Mouse (Mus musculus) intestine, embryonic 14.5 days (tissue): ENCODE results near the gene Kcng3. TPM values are rescaled to one million over a fixed set of nuclear protein-coding genes. Genes with fewer than 3 reads are reported as not detected.

Source experiments
- ATAC-seq: fragments of 200-750 bp; cut with Nextera tagmentation; replicated peaks from 2 replicates; pipeline ENCODE4 v1.8.0; 2017; ENCODE audit warnings: low read depth, moderate number of reproducible peaks, moderate TSS enrichment, moderate library complexity; ENCODE audit not compliant: low FRiP score, low TSS enrichment
- DNase-seq: peaks from one replicate; pipeline ENCODE4 v3.0.0-alpha.2; 2018; ENCODE audit warnings: low spot score
- H3K27ac ChIP-seq: fragments of 300-500 bp; sonication (generic); 2 replicates; pipeline ENCODE4 v1.5.1; 2014; ENCODE audit warnings: low read depth, mild to moderate bottlenecking, control low read depth
- H3K27me3 ChIP-seq: fragments of 300-500 bp; sonication (generic); replicated peaks from 2 replicates; pipeline ENCODE4 v1.6.1; 2014; ENCODE audit warnings: low read length, control low read depth; ENCODE audit not compliant: control insufficient read depth, insufficient read depth
- H3K36me3 ChIP-seq: fragments of 300-500 bp; sonication (generic); 2 replicates; pipeline ENCODE4 v1.6.1; 2014; ENCODE audit warnings: low read length, control low read depth; ENCODE audit not compliant: control insufficient read depth, insufficient read depth
- H3K4me1 ChIP-seq: fragments of 300-500 bp; sonication (generic); replicated peaks from 2 replicates; pipeline ENCODE4 v1.6.1; 2014; ENCODE audit warnings: low read length, control low read depth, mixed read lengths; ENCODE audit not compliant: control insufficient read depth, insufficient read depth
- H3K4me2 ChIP-seq: fragments of 300-500 bp; sonication (generic); 2 replicates; pipeline ENCODE4 v1.6.1; 2014; ENCODE audit warnings: low read length
- H3K4me3 ChIP-seq: fragments of 300-500 bp; sonication (generic); 2 replicates; pipeline ENCODE4 v1.5.1; 2014; ENCODE audit warnings: low read depth, low read length, control low read depth, mixed read lengths
- H3K9ac ChIP-seq: fragments of 300-500 bp; sonication (generic); 2 replicates; pipeline ENCODE4 v1.6.1; 2014; ENCODE audit warnings: mild to moderate bottlenecking, low read length
- H3K9me3 ChIP-seq: fragments of 300-500 bp; sonication (generic); 2 replicates; pipeline ENCODE4 v1.6.1; 2016; ENCODE audit warnings: low read length, control low read depth; ENCODE audit not compliant: control insufficient read depth
- WGBS: fragments of 180-500 bp; shearing (Covaris S2); extraction: QIAGEN DNeasy Blood & Tissue Kit; methylation state at CpG from one replicate; pipeline ENCODE4 v1.1.7; 2014; 5-methylcytosine and 5-hydroxymethylcytosine counted together
- polyA plus RNA-seq: library from polyadenylated mRNA; unstranded; fragments of >200 nt; fragmentation: Nextera tagmentation; extraction: Ambion mirVana; gene quantifications from 2 replicates; pipeline ENCODE4 v1.2.1, GENCODE M21; 2014

Kcng3 gene
- polyA plus RNA-seq, 1 experiment from 2014 or later, result not detected

GRCm38 (mm10) chr17:83637393-83637792, 5.7 kb upstream of the Kcng3 start:
- DNase-seq, result no peak
- H3K4me2 ChIP-seq, result no peak overlapping the region
- H3K27ac ChIP-seq, result no peak overlapping the region
- peaks cover 26% of the 10 kb centered on the region for H3K27me3 ChIP-seq
- H3K4me3 ChIP-seq, result no peak overlapping the region
- no peaks in the 10 kb centered on the region for H3K36me3 ChIP-seq
- H3K9ac ChIP-seq, result no peak overlapping the region
- no peaks in the 10 kb centered on the region; the same call in 1 of the 2 replicates for H3K9me3 ChIP-seq
- WGBS, result 84% methylated on average over 2 of the region's 2 CpGs
- ATAC-seq, result no peak
- no peaks in the 10 kb centered on the region for H3K4me1 ChIP-seq

GRCm38 (mm10) chr17:83636443-83636842, 4.7 kb upstream of the Kcng3 start:
- Histone ChIP-seq H3K27me3 (peaks cover 35% of the 10 kb centered on the region), H3K9ac (no peak overlapping the region), H3K36me3 (no peaks in the 10 kb centered on the region), H3K9me3 (no peaks in the 10 kb centered on the region; the same call in 1 of the 2 replicates), H3K4me1 (peaks cover 5% of the 10 kb centered on the region; the same call in 1 of the 2 replicates), H3K4me2 (no peak overlapping the region), H3K4me3 (no peak overlapping the region), H3K27ac (no peak overlapping the region)
- WGBS, result 83% methylated on average over 7 of the region's 7 CpGs
- DNase-seq (no peak), ATAC-seq (no peak)

GRCm38 (mm10) chr17:83632653-83633570, 1.2 kb upstream of the Kcng3 start:
- Histone ChIP-seq H3K27ac (no peak overlapping the region), H3K36me3 (no peaks in the 10 kb centered on the region), H3K9me3 (no peaks in the 10 kb centered on the region; the same call in 1 of the 2 replicates), H3K9ac (no peak overlapping the region), H3K4me3 (peak overlapping the region; percentile 57), H3K4me2 (peak overlapping the region; percentile 92), H3K4me1 (peaks cover 9% of the 10 kb centered on the region; the same call in 1 of the 2 replicates), H3K27me3 (peaks cover 70% of the 10 kb centered on the region)
- DNase-seq, result peak; percentile 80
- no peak for ATAC-seq
- 2% methylated on average over 24 of the region's 24 CpGs for WGBS

GRCm38 (mm10) chr17:83630787-83631678, 662 bp downstream of the Kcng3 start:
- H3K4me3 ChIP-seq, result peak overlapping the region; percentile 57
- WGBS, result 2% methylated on average over 103 of the region's 109 CpGs
- DNase-seq (peak; percentile 72), ATAC-seq (peak; percentile 59)
- no peak overlapping the region for H3K27ac ChIP-seq
- H3K9me3 ChIP-seq, result no peaks in the 10 kb centered on the region
- peaks cover 79% of the 10 kb centered on the region for H3K27me3 ChIP-seq
- H3K36me3 ChIP-seq, result no peaks in the 10 kb centered on the region
- H3K4me2 ChIP-seq, result peak overlapping the region; percentile 92
- peaks cover 9% of the 10 kb centered on the region; the same call in 1 of the 2 replicates for H3K4me1 ChIP-seq
- peak overlapping the region; percentile 29 for H3K9ac ChIP-seq

- no peaks in the 10 kb centered on the region for H3K36me3 ChIP-seq
- peak overlapping the region; percentile 38 for H3K4me2 ChIP-seq
- H3K27ac ChIP-seq, result no peak overlapping the region
- no peak overlapping the region for H3K4me3 ChIP-seq
- no peaks in the 10 kb centered on the region for H3K27me3 ChIP-seq
- DNase-seq (no peak), ATAC-seq (no peak)
- no peaks in the 10 kb centered on the region for H3K9me3 ChIP-seq
- 0 out of 2 replicates have a peak overlapping the region, but pooled peaks have one; percentile 10 for H3K9ac ChIP-seq
- 24% methylated on average over 11 of the region's 11 CpGs for WGBS
- no peaks in the 10 kb centered on the region for H3K4me1 ChIP-seq
Observed at GRCm38 (mm10) chr17:83613907-83614306, 17.8 kb downstream of the Kcng3 start.

GRCm38 (mm10) chr17:83609532-83609931, 22.2 kb downstream of the Kcng3 start:
- 74% methylated on average over 4 of the region's 4 CpGs for WGBS
- no peaks in the 10 kb centered on the region for H3K36me3 ChIP-seq
- H3K27ac ChIP-seq, result no peak overlapping the region
- no peaks in the 10 kb centered on the region for H3K27me3 ChIP-seq
- H3K4me2 ChIP-seq, result no peak overlapping the region
- no peak overlapping the region for H3K4me3 ChIP-seq
- no peak overlapping the region for H3K9ac ChIP-seq
- ATAC-seq, result no peak
- H3K4me1 ChIP-seq, result no peaks in the 10 kb centered on the region
- DNase-seq, result no peak
- no peaks in the 10 kb centered on the region for H3K9me3 ChIP-seq

- Histone ChIP-seq H3K27me3 (no peaks in the 10 kb centered on the region), H3K4me3 (no peak overlapping the region), H3K36me3 (no peaks in the 10 kb centered on the region), H3K9ac (no peak overlapping the region), H3K4me1 (no peaks in the 10 kb centered on the region), H3K27ac (no peak overlapping the region), H3K4me2 (no peak overlapping the region), H3K9me3 (no peaks in the 10 kb centered on the region)
- WGBS, result 81% methylated on average over 12 of the region's 12 CpGs
- ATAC-seq (no peak), DNase-seq (no peak)
Observed at GRCm38 (mm10) chr17:83600976-83601375, 30.7 kb downstream of the Kcng3 start.

- 76% methylated on average over 7 of the region's 7 CpGs for WGBS
- no peak overlapping the region for H3K4me2 ChIP-seq
- H3K4me3 ChIP-seq, result no peak overlapping the region
- no peaks in the 10 kb centered on the region for H3K9me3 ChIP-seq
- no peak overlapping the region for H3K9ac ChIP-seq
- no peak for DNase-seq
- ATAC-seq, result no peak
- no peak overlapping the region for H3K27ac ChIP-seq
- H3K27me3 ChIP-seq, result no peaks in the 10 kb centered on the region
- H3K36me3 ChIP-seq, result no peaks in the 10 kb centered on the region
- H3K4me1 ChIP-seq, result no peaks in the 10 kb centered on the region
Observed at GRCm38 (mm10) chr17:83595966-83596365, 35.7 kb downstream of the Kcng3 start.
